In genomic region chr14:105664671-105665198, GRCm38 (mm10) we compare ENCODE assay signal across 20 mouse cellular contexts.
DNase-seq lines count a peak whose midpoint lies in the region; ATAC-seq and TF ChIP-seq lines count a peak whose summit lies in the region.
"Had no signal": no experiment of that assay in that cellular context is flagged by ENCODE, and none has a peak within 500 bp of the region (broad histone marks: within the 10 kb centered on the region; RNA-seq: fewer than 3 reads in every experiment).

No protein-coding gene starts in this region.

- 61% methylated on average over 7 of the region's 7 CpGs for WGBS in kidney, postnatal 0 days
- 15% methylated on average over 7 of the region's 7 CpGs for WGBS in forebrain, embryonic 15.5 days
- 30% methylated on average over 7 of the region's 7 CpGs for WGBS in midbrain, embryonic 15.5 days

- peak; percentile 38 for DNase-seq in kidney, postnatal 0 days (ENCODE audit: low spot score)
- no peak for DNase-seq in kidney, postnatal 25 days
- peak; percentile 27 for DNase-seq in MN1 (ENCODE audit: low spot score)
- no peak for DNase-seq in spleen, adult 12 weeks (ENCODE audit: low spot score)
- no peak for DNase-seq in thymus, postnatal 25 days
- DNase-seq in urinary bladder, postnatal 25 days (ENCODE audit: low spot score) = no peak
- DNase-seq: adrenal gland, postnatal 10 days; cerebellum, postnatal 36 days; heart, adult 2 months; kidney, adult 18-20 months; lung, adult 2 months; right cerebral cortex, postnatal 14 days; thymus, postnatal 14 days had no signal

- TF ChIP-seq CTCF in kidney, postnatal 0 days (IDR thresholded peaks at IDR 0.05; ENCODE audit: low read depth) = no peak

- H3K4me2 ChIP-seq in kidney, postnatal 0 days (ENCODE audit: low read length) = no peak overlapping the region
- no peak overlapping the region for H3K4me2 ChIP-seq in forebrain, embryonic 15.5 days (replicated peaks)
- H3K4me2 ChIP-seq in midbrain, embryonic 15.5 days = no peak overlapping the region
- H3K4me2 ChIP-seq: embryonic facial prominence, embryonic 13.5 days; limb, embryonic 13.5 days; neural tube, embryonic 13.5 days had no signal

- H3K9me3 ChIP-seq in kidney, postnatal 0 days (replicated peaks; ENCODE audit: low read length) = no peaks in the 10 kb centered on the region
- no peaks in the 10 kb centered on the region for H3K9me3 ChIP-seq in forebrain, embryonic 15.5 days
- H3K9me3 ChIP-seq in midbrain, embryonic 15.5 days = no peaks in the 10 kb centered on the region
- H3K9me3 ChIP-seq: embryonic facial prominence, embryonic 13.5 days; limb, embryonic 13.5 days; neural tube, embryonic 13.5 days had no signal

- H3K27me3 ChIP-seq in kidney, postnatal 0 days (ENCODE audit: insufficient read depth, low read length) = no peaks in the 10 kb centered on the region
- H3K27me3 ChIP-seq in forebrain, embryonic 15.5 days = no peaks in the 10 kb centered on the region
- H3K27me3 ChIP-seq in midbrain, embryonic 15.5 days (replicated peaks) = no peaks in the 10 kb centered on the region
- H3K27me3 ChIP-seq: embryonic facial prominence, embryonic 13.5 days; limb, embryonic 13.5 days; megakaryocyte, embryonic 14.5 days; neural tube, embryonic 13.5 days had no signal

- H3K27ac ChIP-seq in kidney, postnatal 0 days = no peak overlapping the region
- peak overlapping the region; percentile 61 for H3K27ac ChIP-seq in forebrain, embryonic 15.5 days (replicated peaks)
- peak overlapping the region; percentile 40; the same call in 1 of the 2 replicates for H3K27ac ChIP-seq in midbrain, embryonic 15.5 days
- H3K27ac ChIP-seq: embryonic facial prominence, embryonic 13.5 days; heart, adult 2 months; limb, embryonic 13.5 days; neural tube, embryonic 13.5 days had no signal

- H3K36me3 ChIP-seq in kidney, postnatal 0 days (ENCODE audit: insufficient read depth, low read length) = no peaks in the 10 kb centered on the region
- no peaks in the 10 kb centered on the region for H3K36me3 ChIP-seq in forebrain, embryonic 15.5 days
- no peaks in the 10 kb centered on the region for H3K36me3 ChIP-seq in midbrain, embryonic 15.5 days (replicated peaks)
- H3K36me3 ChIP-seq: embryonic facial prominence, embryonic 13.5 days; limb, embryonic 13.5 days; neural tube, embryonic 13.5 days had no signal

- ATAC-seq in kidney, postnatal 0 days (replicated peaks; ENCODE audit: low FRiP score, low read depth) = 0 out of 2 replicates have a peak, but pooled peaks have one; percentile 33
- ATAC-seq in forebrain, embryonic 15.5 days (replicated peaks) = peak; percentile 81
- ATAC-seq in midbrain, embryonic 15.5 days (replicated peaks) = peak; percentile 50; the same call in 1 of the 2 replicates
- ATAC-seq: CD4-positive, CD25-positive, alpha-beta regulatory T cell, adult 4 months had no signal

- no peak overlapping the region for H3K4me3 ChIP-seq in kidney, postnatal 0 days (replicated peaks; ENCODE audit: low read depth, low read length)
- no peak overlapping the region for H3K4me3 ChIP-seq in forebrain, embryonic 15.5 days
- H3K4me3 ChIP-seq in midbrain, embryonic 15.5 days = no peak overlapping the region
- H3K4me3 ChIP-seq: embryonic facial prominence, embryonic 13.5 days; heart, adult 2 months; limb, embryonic 13.5 days; megakaryocyte, embryonic 14.5 days; neural tube, embryonic 13.5 days had no signal

- no peaks in the 10 kb centered on the region; the same call in 1 of the 2 replicates for H3K4me1 ChIP-seq in kidney, postnatal 0 days (replicated peaks; ENCODE audit: insufficient read depth, low read length)
- H3K4me1 ChIP-seq in forebrain, embryonic 15.5 days = peaks cover 16% of the 10 kb centered on the region
- H3K4me1 ChIP-seq in midbrain, embryonic 15.5 days = peaks cover 12% of the 10 kb centered on the region; the same call in 1 of the 2 replicates

- H3K9ac ChIP-seq in kidney, postnatal 0 days (ENCODE audit: low read depth, low read length) = no peak overlapping the region
- no peak overlapping the region for H3K9ac ChIP-seq in forebrain, embryonic 15.5 days (replicated peaks)
- H3K9ac ChIP-seq in midbrain, embryonic 15.5 days = no peak overlapping the region
- H3K9ac ChIP-seq: embryonic facial prominence, embryonic 13.5 days; limb, embryonic 13.5 days; neural tube, embryonic 13.5 days had no signal

Comparison
In these comparisons a context has a peak if more than half of its experiments do, and no peak if none do; other contexts are left out.
1. DNase-seq: peak in kidney, postnatal 0 days (single experiment) and MN1 (single experiment); none in kidney, postnatal 25 days (0 of 2), spleen, adult 12 weeks (single experiment), thymus, postnatal 25 days (single experiment) and urinary bladder, postnatal 25 days (single experiment).
2. Peak in every context shown above with its lines, with median percentiles within 50 percentile points of each other: ATAC-seq.